In the genomic region with DNA sequence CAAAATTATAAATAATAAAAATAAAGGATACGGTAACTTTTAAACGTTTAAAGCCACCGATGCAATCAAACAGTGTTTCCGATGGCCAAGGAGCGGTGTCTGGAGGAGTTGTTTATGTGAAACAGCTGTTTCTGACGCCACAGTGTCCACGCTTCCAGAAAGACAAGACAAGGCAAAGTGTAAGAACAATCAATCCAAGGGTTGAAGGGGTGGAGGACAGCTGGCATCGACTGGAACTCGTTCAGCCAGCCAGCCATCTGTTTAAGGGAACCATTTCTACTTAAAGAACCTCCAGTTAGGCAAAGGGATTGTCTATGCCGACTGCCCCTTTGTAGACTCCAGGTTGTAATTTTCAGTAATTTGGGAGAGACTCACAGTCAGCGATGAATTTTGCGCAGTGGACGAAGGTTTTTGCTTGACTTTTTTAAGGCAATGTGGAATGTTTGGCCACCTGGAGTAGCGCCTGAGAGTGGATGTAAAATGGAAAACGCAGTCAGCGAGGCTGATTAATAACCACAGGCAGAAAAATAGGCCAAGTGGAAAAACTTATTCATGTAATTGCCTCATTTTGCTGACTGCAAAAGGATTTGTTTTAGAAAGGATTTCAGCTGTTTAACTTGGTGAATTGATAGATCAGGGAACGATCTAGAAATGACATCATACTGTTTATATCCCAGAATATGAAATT, we compare ENCODE assay signal across 12 mouse cellular contexts. TPM values are rescaled to one million over a fixed set of nuclear protein-coding genes. Genes with fewer than 3 reads are reported as not detected.
A peak's percentile ranks its signal among the peaks of the same experiment; 100 is the strongest.
DNase-seq lines count a peak whose midpoint lies in the region; ATAC-seq and TF ChIP-seq lines count a peak whose summit lies in the region.
"Had no signal": no experiment of that assay in that cellular context is flagged by ENCODE, and none has a peak within 500 bp of the region (broad histone marks: within the 10 kb centered on the region; RNA-seq: fewer than 3 reads in every experiment).

No protein-coding gene starts in this region.

- intact Hi-C loops in heart, postnatal 10 days (cut with DNase I), result no loop called here

- no peaks in the 10 kb centered on the region for H3K4me1 ChIP-seq in heart, embryonic 12.5 days (replicated peaks)
- H3K4me1 ChIP-seq in embryonic facial prominence, embryonic 15.5 days, result peaks cover 5% of the 10 kb centered on the region; the same call in 1 of the 2 replicates
- H3K4me1 ChIP-seq: hindbrain, embryonic 12.5 days had no signal

- H3K4me2 ChIP-seq in heart, embryonic 12.5 days, result no peak overlapping the region
- H3K4me2 ChIP-seq in embryonic facial prominence, embryonic 15.5 days (replicated peaks), result peak overlapping the region; percentile 21; the same call in 1 of the 2 replicates
- H3K4me2 ChIP-seq: hindbrain, embryonic 12.5 days had no signal

- H3K36me3 ChIP-seq in heart, embryonic 12.5 days, result no peaks in the 10 kb centered on the region
- H3K36me3 ChIP-seq in embryonic facial prominence, embryonic 15.5 days, result no peaks in the 10 kb centered on the region
- H3K36me3 ChIP-seq: hindbrain, embryonic 12.5 days had no signal

- ATAC-seq in heart, embryonic 12.5 days (ENCODE audit: insufficient number of reproducible peaks, low FRiP score), result no peak
- no peak for ATAC-seq in embryonic facial prominence, embryonic 15.5 days (ENCODE audit: insufficient number of reproducible peaks, low FRiP score, low TSS enrichment, low read depth)

- H3K9ac ChIP-seq in heart, embryonic 12.5 days, result no peak overlapping the region
- no peak overlapping the region for H3K9ac ChIP-seq in embryonic facial prominence, embryonic 15.5 days
- H3K9ac ChIP-seq: hindbrain, embryonic 12.5 days had no signal

- no peak for TF ChIP-seq CTCF in brain, embryonic 14.5 days (IDR thresholded peaks at IDR 0.05; ENCODE audit: borderline replicate concordance, extremely low read depth, insufficient read depth, insufficient read length)

- H3K4me3 ChIP-seq in heart, embryonic 12.5 days, result no peak overlapping the region
- no peak overlapping the region for H3K4me3 ChIP-seq in embryonic facial prominence, embryonic 15.5 days (replicated peaks)
- H3K4me3 ChIP-seq: erythroblast, embryonic 14.5 days; hindbrain, embryonic 12.5 days had no signal

- DNase-seq in heart, postnatal 10 days, result peak; percentile 9 to 25
- peak; percentile 59 for DNase-seq in brain, embryonic 14.5 days (ENCODE audit: low read depth)
- peak; percentile 28 for DNase-seq in lung, postnatal 10 days
- no peak for DNase-seq in thymus, postnatal 14 days
- no peak for DNase-seq in cerebellum, adult 9-11 months
- DNase-seq in left cerebral cortex, adult 9 months (ENCODE audit: low spot score in 2 of 2), result no peak

- no peak for TF ChIP-seq POLR2A in brain, embryonic 14.5 days (IDR thresholded peaks at IDR 0.05; ENCODE audit: borderline replicate concordance, extremely low read depth, insufficient read depth, insufficient read length, poor library complexity, severe bottlenecking)

- 80% methylated on average over 17 of the region's 17 CpGs for WGBS in heart, embryonic 12.5 days
- 43% methylated on average over 17 of the region's 17 CpGs for WGBS in embryonic facial prominence, embryonic 15.5 days

- H3K27ac ChIP-seq in heart, embryonic 12.5 days (ENCODE audit: poor library complexity, severe bottlenecking), result no peak overlapping the region
- peak overlapping the region; percentile 55 for H3K27ac ChIP-seq in embryonic facial prominence, embryonic 15.5 days (replicated peaks)
- H3K27ac ChIP-seq: hindbrain, embryonic 12.5 days; macrophage had no signal

- no peaks in the 10 kb centered on the region for H3K27me3 ChIP-seq in heart, embryonic 12.5 days (replicated peaks)
- H3K27me3 ChIP-seq in embryonic facial prominence, embryonic 15.5 days, result no peaks in the 10 kb centered on the region
- H3K27me3 ChIP-seq: hindbrain, embryonic 12.5 days had no signal

- no peaks in the 10 kb centered on the region for H3K9me3 ChIP-seq in heart, embryonic 12.5 days (replicated peaks)
- no peaks in the 10 kb centered on the region for H3K9me3 ChIP-seq in embryonic facial prominence, embryonic 15.5 days (replicated peaks)
- H3K9me3 ChIP-seq: hindbrain, embryonic 12.5 days had no signal

RNA-seq across cellular contexts. Expression of a gene that starts 37.4 kb away (rescaled TPM):
- total RNA-seq in heart, postnatal 10 days (2021), result 10 to 100 TPM; 11.2 to 14.8 TPM
- polyA plus RNA-seq in heart, embryonic 12.5 days (2016; fragmentation: Nextera tagmentation; extraction: Ambion mirVana), result 15.4 and 15.6 TPM in 2 replicates
- 42.9 and 44.9 TPM in 2 replicates for polyA plus RNA-seq in brain, embryonic 14.5 days (2012; rRNA removed)
- 18.9 and 21.1 TPM in 2 replicates for polyA plus RNA-seq in embryonic facial prominence, embryonic 15.5 days (2015; fragmentation: Nextera tagmentation; extraction: Ambion mirVana)
- total RNA-seq: MEL had no signal

Comparison
In these comparisons a context has a peak if more than half of its experiments do, and no peak if none do; other contexts are left out.
1. DNase-seq: peak in heart, postnatal 10 days (2 of 2), brain, embryonic 14.5 days (single experiment) and lung, postnatal 10 days (single experiment); none in thymus, postnatal 14 days (single experiment), cerebellum, adult 9-11 months (single experiment) and left cerebral cortex, adult 9 months (0 of 2).